Mouse (Mus musculus): ENCODE results near the gene Ulk4.
"Not testable (repeated sequence)": the region's sequence is repeated elsewhere in the genome, so short reads cannot be mapped to it uniquely, and the experiment has no call there.

Gene Ulk4

DNA sequence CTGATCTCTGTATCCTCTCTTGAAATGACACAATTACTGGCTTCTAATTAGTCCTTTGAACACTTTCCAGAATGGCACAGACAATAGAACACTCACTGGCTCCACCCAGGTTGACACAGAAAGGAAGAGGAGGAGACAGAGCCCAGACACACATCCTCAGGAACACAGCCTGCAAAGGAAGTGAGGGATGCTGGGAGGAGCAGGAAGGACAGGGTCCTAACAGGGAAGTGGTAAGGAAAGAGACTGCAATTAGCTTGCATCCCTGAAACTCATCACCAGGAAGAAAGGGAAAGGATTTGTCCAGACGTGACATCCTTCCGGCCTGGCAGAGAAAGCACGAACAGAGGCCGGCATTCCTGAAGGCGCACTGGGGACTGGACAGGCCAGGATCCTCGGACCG is 218.9 kb downstream of the Ulk4 start:
- peak; percentile 74 for DNase-seq

DNA sequence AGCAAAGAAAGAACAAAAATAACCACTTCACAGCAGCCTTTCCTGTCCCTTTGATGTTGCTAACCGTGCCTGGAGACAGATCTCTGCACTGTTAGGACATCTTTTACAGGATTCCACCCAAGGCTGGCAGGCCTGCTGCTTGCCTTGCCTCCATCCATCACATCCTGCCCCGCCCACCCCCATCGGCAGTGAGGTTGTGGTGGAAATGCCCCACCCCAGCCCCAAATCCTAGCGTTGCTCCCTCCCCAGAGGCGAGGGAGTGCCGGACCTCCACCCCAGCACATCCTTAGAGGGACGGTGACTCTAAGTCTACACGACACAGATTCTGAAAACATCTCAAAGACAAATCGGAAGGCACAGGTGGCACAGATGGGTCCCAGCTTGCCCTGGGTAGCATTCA is 219.6 kb downstream of the Ulk4 start:
- DNase-seq, result no peak

DNA sequence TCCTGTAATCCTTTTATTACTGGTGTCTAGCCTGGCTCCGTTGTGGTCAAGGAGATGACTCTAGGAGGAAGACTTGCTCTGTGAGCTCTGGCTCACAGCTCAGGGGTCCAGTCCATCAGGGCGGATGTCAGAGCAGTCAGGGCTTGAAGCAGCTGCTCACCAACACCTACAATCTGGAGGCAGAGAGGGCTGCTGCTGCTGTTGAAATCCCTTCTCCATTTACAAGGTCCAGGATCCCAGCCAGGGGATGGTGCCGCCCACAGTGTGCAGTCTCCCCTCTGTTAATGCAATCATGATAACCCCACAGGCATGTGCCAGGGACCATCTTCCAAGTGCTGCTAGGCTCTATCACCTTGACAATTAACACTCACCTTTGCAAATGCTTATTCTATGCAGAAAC is 220.5 kb downstream of the Ulk4 start:
- no peak for DNase-seq

DNA sequence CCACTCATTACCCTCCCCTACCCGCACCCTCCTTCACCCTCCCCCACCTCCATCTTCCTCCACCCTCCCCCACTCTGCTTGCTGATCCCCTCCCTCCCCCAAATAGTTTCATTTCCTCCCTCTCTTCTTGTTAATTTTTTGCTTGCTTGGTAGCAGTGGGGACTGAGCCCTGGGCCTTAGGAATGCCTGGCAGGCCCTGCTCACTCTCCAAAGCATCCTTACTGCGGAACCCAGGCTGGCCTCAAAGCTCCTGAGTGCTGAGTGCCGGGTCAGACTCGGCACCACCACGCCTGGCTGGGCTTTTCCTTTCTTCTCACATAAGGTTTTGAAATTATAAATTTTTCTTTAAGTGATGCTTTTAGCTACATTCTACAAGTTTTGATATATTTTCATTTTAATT is 221.0 kb downstream of the Ulk4 start:
- DNase-seq, result no peak

DNA sequence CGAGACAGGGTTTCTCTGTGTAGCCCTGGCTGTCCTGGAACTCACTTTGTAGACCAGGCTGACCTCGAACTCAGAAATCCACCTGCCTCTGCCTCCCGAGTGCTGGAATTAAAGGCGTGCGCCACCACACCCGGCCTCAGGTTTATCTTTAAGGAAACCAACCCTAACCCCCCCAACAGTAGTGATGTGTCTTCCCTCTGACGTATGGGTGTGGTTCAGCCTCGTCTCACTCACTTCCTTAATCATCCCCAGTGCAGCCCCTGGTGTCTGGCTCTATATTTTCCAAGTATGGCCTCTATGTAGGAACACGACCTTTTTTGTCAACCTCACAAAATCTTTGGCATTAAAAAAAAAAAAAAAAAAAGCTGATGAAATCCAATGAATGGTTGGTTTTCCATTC is 231.3 kb downstream of the Ulk4 start:
- not testable (repeated sequence) for DNase-seq

DNA sequence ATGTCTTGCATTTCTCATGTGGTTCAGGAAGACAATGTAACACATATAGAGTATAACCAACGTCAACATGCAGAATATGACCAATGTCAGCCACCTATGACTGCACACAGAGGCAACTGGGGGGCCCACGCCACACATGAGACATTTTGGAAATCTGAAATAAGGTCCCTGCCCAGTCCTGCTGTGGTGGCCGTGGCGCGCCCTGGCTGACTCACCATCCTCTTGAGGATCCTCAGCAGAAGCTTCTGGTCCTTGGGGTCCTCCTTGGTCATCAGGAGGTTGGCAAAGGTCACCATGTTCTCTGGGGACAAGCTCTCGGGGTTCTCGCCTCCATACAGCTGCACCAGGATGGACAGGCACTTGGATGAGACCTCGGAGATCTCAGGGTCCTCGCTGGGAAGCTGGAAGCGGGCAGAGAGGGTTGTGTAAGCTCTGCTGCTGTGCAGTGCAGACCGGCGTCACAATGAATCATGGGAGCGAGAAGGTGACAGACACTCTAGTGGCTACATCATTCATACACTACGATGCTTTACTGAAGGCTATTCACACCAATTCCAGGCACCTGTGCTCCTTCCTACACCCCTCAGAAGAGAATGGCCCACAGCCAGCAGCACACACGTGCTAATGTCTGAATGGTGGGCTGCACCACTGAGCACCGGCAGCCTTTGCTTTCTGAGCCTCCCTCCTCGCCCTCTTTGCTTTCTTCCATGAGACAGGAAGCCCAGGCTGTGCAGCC is 232.4 kb downstream of the Ulk4 start:
- DNase-seq, result no peak

DNA sequence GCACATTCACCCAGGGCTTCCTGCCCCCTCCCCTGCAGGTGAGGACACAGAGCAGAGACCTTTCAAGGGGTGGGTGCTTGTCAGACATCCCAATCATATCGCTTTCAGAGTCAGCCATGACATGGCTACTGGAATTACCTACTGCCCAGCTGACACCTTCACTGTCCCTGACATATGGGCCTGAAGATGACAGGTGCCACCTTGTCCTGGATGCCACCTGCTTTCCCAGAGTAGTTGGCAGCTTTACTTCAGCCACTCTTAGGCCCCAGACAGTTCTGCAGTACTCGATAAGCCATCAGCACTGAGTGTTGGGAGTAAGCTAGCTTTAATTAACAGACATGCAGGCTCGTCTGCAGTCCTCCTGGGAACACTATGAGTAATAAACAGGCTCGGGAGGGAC is 234.0 kb downstream of the Ulk4 start:
- no peak for DNase-seq

DNA sequence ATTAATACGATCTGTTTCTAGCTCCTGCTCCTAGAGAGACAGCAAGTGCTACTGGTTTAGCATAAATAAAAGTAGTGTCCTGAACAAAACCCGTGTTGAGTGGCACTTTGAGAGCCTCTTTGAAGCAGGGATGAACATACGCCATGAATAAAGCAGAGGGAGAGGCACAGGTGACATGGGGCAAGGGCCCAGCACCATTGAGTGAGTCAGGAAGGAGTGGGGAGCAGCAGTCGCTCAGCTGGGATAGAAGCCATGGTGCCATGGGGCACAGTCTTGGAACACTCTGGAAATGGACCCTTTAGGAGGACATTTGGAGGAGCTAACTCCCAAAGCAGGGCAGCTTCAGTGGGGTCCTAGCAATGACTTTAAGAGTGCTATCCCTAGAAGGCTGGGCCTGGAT is 238.6 kb downstream of the Ulk4 start:
- no peak for DNase-seq

DNA sequence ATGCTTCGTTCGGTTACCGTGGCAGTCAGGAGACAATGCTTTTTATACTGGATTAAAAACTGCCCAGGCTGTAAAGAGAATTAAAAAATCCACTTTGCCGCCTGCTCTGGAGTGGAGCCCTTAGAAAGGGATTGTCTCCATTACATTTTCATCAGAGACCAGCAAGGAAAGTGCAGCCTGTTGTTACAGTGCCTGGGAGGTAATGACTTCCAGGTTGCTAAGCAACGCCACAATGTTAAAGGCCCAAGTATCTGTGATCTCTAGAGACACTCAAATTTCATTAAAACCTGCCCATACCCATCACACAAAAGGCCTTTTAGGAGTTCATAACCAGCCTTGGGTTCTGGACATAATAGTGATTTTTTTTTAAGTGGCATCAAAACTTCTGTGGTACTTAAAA is 239.0 kb downstream of the Ulk4 start:
- no peak for DNase-seq

DNA sequence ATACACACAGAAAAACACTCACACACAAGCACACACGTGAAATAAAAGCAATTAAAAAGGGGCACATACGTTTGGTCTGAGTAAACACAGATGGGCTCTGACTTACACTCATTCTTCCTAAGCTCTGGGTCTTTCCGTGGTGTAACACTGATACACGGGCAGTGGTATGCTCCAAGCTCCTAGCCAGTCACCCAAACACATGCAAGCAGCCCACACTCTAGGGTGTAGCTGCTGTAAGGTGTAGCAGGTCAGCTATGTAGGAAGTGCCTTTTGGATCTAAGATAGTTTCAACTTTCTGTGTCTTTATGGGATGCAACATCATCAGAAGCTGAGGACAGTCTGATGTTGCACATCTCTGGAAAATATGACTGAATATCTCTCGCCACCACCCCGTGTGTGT is 241.7 kb downstream of the Ulk4 start:
- no peak for DNase-seq

DNA sequence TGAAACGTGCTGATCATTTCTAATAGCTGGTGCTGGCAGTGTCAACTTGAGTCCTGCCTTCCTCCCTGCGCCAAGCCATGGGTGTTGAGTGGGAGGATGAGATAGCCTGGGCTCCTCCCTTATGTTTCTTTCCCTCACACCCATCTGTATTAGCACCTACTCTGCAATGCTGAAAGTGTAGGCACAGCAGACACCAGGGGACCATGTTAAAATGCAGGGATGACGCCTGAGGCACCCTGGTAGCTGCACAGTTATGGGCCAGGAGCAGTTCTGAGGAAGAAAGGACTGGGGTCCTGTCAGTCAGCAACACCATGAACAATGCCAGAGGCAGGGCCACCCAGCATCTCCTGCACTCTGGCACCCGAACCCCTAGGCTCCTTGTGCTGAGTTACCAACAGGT is 243.4 kb downstream of the Ulk4 start:
- DNase-seq, result no peak

DNA sequence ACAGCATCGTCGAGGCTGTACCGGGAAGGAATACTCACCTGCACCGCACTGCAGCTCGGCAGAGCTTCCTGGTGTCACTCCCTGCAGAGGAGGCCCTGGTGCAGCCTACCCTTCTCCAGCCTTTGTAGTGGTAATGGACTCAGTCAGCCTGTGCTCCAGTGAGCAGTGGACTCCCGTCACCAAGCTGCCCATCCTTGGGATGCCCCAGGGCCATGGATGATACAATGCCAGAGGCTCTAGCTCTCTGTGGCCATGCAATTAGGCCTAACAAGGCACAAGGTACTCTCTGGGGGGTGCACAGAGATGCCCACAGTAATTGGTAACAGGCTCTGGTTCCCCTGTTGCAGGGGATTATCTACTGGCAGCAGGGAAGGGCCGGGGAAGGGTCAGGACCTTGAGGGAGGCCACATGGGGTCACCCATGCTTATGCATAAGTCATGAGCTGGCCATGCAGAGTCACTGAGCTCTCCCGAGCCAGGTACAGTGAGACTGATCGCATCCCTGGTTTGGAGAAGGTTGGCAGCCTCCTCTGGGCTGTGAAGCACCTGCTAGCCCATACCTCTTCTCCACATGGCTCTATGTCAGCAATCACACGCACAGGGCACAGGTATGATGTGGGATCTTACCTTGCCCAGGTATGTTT is 244.6 kb downstream of the Ulk4 start:
- no peak for DNase-seq

DNA sequence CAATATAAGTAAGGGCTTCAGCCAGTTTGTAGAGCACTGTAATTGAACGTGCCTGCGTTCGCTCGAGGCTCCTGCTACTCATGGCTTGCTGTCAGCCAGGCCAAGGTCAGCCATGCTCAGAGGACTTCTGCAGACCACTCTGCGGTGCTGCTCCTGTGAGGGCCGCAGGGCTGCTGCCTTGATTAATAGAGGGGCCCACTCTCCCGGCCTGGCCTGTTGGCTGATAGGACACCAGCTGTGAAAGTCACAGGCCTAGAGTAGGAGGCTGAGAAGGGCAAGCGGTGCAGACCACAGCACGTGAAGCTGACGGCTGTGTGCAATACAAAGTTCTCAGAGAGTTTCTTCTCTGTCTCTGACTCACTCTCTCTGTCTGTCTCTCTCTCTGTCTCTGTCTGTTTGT is 246.0 kb downstream of the Ulk4 start:
- DNase-seq, result no peak

DNA sequence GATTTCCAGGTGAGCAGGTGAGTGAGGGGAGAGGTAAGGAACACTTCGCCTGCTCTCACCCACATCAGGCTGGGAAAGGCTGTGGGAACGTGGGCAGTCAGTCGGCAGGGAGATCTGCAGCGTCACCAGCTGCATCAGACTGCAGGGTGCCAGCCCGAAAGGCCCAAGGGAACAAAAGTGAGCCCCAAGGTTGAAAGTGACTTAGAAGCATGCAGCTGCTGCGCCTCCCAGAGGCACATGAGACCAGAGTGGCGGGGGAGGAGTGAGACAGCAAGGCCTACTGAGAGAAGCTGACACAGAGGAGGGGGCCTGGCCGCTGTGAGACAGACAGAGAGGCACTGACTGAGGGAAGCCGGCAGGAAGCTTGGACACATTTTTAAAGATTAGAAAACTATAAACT is 247.2 kb downstream of the Ulk4 start:
- DNase-seq, result no peak

DNA sequence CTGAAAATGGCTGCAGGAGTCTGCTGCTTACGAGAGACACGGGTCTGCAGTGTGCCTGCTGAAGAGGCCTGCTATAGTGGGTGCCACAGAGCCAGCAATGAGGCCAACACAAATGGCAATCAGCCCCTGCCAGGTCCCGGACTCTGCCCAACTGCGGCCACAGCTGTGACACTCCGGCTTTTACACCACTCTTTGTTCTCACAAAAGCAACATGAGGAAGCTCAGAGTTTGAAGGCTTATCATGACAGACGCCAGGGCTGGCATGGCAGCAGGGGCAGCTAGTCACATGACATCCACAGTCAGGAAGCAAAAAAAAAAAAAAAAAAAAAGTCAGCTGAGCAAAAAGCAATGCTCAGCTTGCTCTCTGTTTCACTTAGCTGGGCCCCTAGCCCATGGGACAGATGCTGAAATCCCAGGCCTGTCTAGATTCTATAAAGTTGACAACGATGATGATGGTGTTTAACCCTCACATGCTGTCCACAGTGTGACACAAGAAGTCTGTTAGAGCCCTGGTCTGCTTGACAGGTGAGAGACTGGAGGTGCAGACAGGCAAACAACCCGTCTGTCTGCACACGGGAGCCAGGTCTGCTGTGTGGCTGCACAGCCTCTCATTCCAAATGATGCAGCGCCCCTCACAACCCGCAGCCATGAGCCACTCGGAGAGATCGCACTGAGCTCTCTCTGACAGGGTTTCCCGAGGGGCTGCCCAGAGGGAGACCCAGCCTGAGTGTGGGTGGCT is 253.3 kb downstream of the Ulk4 start:
- DNase-seq, result no peak

DNA sequence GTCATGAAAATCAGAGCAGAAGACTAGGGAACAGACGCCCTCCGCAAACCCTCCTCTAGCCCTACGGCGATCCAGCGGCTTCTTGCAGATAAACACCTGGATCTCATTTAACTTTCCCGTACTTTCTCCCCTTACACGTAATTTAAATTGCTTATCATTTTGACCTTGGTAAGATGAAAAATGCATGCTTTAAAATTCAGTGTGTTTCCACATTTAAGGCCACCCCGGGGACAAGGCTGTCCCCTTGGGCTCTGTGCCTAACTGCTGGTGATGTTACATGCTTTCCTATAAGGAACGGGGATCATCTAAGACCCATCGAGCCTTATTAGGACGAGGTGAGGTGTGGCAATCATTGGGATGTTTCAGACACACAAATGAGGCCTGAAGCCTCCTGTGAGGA is 256.6 kb downstream of the Ulk4 start:
- no peak for DNase-seq

DNA sequence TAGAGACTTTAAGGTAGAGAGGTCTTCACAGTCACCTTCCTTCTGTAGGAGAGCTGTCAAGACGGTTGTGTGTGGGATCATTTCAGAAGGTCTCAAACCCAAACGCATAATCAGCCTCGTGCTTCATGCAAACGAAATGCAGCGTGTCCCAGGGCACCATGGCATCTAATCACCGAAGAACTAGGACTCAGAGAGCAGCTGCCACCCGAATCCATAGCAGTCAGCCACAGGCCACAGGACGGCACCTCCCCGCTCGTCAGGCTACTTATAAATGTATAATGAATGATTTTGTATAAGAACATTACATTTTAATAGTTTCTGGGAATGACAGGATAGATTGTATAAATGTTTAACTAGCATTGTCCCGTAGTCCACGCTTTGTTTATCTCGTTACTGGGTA is 257.1 kb downstream of the Ulk4 start:
- DNase-seq, result no peak

DNA sequence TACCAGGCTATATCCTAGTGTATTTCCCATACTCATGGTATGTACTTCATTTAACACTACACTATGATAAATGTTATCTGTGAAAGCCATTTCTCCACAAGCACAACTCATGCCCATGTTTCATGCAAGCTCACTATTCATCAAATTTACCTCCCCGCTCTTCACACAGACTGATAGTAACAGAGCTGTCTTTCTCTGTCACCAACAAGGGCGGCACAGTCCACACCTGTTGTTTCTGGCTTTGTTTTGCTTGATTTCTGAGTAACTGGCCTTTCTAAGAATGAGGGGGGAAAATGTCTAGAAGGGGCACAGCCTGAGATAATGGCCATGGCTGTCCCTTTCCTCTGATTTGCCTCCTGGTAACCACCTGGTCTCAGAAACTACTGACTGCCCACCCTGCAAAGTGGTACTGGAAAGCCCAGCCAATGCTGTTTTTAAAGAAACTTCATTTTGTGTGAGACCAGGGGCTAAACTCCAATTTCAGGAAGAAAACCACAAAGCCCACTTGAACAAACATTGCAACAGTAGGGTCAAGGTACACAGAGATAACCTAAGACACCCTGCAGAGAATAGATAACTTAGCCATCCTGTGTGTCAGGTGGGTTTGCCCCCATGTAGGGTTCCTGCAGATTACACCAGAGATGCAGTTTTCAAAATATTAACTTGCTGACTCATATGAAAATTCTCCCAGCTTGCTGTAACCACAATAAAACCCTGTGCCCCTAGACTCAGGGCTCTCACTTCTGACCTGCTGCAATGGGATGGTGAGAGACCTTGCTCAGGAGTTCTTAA is 258.3 kb downstream of the Ulk4 start:
- DNase-seq, result no peak

DNA sequence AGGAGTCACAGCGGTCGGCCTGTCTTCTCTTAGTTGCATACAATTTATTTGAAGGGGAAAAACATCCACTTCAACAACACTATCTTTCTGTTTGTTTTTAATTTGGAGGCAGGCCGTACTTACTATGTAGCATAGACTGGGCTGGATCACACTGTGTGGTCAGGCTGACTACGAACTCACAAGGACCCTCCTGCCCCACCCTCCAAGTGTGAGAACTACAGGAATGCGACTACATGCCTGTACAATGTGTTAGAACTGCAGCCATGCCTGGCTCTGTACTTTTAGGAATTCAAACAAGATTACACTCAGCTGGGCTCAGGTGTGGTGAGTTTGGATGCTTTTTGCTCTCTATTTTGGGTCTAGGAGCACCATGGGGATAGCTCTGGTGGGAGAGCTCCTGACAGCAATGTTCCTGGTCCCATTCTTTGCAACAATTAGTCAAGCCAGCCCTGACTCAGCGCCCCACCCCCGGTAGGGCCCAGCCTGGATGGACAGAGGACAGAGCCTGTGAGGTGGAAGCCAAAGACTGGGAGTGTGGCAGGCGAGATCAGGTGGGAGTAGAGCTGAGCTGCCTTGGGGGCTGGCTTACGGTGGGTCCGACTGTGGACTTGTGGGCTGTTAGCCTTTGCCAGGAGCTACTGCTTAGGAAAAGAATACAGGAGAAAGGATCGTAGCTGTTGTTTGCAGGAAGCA is 261.0 kb downstream of the Ulk4 start:
- DNase-seq, result no peak

DNA sequence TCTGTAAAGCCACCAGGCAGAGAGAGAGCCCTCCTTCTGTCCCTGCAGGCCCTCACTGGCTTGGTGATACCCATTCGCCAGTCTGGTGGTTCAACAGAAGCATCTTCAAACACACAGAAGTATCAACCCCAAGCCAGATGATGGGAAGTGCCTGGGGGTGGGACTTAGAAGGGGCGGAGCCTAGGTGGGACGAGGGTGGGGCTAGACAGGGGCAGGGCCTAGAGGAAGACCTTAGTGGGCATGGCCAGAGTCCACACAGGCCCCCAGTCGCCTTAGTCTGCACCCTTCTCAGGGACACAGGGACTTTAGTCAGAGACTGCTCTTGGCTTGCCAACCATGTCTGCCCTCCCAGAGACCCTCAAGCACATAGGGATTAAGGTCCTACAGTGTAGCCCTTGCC is 265.5 kb downstream of the Ulk4 start:
- no peak for DNase-seq

DNA sequence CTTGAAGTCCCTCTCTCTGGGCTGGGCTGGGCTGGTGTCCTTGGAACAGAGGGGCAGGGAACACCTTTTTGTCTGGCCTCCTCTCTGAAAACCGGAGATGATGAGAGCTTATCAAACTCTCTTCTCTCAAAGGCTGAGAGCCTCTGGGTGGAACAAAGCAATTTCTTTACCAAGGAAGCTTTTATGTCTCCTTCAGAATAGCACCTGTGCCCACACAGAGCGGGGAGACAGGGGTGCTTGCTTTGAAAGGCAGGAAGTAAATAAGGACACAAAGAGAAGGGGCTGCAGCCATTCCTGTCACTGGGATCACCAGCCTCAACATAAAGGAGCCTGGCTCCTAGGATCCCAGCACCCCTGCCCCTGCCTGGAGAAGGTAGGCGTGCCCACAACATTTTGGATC is 266.5 kb downstream of the Ulk4 start:
- no peak for DNase-seq

DNA sequence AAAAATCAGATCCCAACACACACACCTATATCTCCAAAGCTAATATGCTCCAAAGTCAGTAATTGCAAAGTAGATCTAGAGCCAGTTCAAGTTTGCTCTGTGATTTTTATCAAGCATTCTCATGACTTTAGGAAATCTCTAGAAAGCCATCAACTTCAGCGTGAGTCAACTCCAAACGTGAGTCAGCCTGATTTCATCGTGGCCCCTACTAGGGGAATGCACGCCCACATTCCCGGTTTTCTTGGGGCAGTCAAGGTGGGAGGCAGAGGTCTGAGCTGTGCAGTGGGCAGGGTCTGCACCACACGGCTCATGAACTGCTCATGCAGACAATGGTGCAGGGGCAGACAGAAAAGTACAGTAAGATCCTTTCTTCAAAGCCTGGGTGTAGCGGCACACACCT is 271.0 kb downstream of the Ulk4 start:
- no peak for DNase-seq
